Mouse (Mus musculus): ENCODE data around the gene Ccdc150.

The Ccdc150 gene

DNA sequence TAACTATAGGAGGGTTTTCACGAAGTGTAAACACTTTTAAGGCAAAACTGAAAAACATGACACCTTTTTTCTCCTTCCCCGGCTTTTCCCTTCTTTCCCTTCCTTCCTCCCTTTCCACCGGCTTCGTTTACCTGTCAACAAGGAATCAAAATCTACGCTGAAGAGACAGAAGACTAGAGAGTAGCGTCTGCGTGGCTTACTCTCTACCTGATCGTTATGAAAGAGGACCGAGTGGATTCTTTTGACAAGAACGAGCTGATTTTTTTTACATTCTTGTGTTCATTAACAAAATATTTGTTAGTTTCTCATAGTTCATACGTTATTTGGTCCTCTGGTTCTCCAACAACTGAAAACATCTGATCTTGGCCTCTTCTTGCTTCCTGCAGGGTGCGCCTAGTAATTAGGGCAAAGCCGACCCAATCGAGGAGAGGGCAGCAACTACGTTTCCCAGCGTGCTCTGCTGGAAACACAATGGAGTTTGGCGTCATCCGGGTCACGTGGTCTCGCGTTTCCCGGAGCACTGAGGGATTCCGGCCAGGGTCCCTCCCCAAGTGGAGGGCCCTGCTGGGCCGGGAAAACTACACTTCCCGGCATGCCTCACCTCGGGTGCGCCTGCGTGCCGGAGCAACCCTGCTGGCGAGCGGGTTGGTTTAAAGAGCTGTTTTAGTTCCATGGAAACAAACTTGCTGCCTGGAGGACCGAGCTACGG, at the start of gene Ccdc150:
TSS of gene Ccdc150 (plus strand) at position 526 of the 709 bp plus-strand sequence.
- peak; percentile 96 to 98 for DNase-seq

DNA sequence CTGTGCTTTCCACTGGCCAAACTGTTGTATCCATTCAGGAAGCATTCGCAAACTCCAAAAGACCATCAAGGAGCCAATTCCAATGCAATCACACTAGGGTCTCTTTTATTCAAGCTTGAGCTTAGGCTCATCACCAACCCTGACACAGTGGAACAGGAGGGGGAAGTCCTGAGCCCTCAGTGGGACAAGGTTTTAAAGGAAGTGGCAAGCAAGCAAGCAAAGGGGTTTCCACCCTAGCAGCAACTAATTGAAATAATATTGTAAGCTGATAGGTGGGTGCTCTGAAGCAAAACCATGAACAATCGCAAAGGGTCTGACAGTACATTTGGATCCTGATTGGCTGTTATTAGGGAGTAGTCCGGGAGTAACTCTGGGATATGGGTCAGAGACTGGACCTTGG, 30.2 kb upstream of the Ccdc150 start:
- DNase-seq = no peak

DNA sequence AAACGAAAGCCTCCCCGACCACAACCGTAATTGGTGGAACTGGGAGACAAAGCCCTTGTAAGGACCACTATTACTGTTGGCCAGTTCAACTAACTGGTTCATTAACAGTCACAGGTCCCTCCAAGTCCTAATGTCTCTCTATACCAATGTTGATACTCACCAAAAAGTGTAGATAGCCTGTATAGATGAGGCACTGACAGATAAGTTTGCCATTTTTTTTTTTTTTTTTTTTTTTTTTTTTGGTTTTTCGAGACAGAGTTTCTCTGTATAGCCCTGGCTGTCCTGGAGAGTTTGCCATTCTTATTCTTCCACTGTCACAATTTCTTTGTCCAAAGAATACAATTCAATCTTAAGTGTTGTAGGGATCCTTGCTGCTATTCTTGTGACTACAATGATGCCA, 7.8 kb upstream of the Ccdc150 start:
- no peak for DNase-seq

DNA sequence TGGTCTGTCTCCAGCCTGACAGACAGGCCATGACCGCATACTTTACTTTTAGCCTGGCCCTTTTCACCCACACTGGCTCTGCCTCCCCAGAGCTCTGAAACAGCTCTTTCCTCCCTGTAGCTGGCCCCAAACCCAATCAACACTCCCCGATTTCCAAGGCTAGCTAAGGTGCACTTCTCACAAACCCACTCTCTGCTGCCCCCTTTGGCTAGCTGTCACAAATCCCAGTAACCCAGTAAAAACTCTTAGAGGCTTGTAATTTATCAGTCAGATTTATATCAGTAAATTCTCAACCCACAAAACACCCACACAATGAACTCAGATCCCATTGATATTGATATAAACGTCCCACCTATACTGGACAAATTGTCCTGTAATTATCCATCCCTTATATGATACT, 25.1 kb downstream of the Ccdc150 start:
- DNase-seq = no peak

DNA sequence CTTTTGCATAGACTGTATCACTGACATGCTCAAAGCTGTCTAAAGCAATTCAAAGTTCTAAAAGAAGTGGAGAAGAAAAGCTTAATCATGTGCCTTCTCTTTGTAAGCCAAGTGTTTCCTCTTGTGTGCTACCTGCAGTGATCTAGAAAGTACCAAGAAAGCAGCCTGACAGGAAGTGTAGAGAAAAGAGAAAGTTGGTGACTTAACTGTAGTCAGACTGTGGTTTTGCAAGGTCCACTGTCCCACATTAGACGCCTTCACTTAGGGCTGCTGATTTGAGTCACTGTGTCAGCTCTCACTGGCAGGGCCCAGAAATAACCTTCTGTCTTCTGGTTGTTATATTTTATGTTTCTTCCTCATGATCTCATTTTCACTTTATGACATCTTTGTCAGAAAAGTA, 29.1 kb downstream of the Ccdc150 start:
- DNase-seq = no peak

DNA sequence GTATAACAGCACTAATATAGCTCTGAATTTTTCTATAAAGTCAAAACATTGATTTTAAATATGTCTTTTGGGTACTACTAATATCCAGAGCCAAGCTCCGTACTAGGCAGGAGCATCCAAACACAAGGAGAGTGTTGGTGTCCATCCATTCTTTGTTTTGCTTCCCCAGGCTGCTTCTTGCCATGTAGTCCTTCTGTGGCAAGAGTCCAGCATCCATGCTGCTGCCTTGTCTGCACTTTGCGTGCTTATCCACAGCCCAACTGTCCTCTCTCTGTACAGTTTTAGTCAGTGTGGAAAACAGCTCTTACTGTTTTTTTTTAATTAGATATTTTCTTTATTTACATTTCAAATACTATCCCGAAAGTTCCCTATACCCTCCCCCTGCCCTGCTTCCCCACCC, 30.2 kb downstream of the Ccdc150 start:
- DNase-seq = peak in 1 of 2 experiments; percentile 54

DNA sequence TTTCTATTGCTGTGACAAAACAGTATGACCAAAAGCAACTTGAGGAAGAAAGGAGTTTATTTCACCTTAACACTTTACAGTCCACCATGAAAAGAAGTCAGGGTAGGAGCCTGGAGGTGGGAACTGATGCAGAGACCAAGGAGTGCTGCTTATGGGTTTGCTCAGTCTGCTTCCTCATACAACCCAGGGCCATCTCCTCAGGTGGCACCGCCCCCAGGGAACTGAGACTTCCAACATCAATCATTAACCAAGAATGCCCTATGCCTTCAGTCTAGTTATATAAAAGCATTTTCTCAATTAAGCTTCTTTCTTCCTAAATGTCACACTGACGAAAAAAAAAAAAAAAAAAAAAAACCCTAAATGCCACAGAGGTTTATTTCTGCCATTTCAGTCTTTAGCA, 55.9 kb downstream of the Ccdc150 start:
- no peak for DNase-seq

DNA sequence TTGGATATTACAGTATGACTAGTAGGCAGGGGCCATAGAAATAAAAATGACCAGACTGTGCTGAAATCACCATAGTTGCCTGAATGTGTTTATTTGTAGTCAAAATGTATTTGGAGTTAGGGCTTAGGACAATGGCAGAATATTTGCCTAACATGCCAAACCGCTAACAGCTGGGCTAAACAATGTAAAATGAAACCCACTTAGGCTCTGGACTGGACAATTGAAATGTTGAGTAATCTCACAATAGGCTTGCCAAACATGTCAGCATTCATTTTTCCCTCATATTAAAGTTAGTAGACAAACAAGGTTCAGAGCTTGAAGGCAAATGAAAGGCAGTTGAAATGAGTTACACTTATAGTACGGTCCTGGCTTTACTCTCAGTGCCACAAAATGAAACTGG, 76.2 kb downstream of the Ccdc150 start:
- DNase-seq = no peak

DNA sequence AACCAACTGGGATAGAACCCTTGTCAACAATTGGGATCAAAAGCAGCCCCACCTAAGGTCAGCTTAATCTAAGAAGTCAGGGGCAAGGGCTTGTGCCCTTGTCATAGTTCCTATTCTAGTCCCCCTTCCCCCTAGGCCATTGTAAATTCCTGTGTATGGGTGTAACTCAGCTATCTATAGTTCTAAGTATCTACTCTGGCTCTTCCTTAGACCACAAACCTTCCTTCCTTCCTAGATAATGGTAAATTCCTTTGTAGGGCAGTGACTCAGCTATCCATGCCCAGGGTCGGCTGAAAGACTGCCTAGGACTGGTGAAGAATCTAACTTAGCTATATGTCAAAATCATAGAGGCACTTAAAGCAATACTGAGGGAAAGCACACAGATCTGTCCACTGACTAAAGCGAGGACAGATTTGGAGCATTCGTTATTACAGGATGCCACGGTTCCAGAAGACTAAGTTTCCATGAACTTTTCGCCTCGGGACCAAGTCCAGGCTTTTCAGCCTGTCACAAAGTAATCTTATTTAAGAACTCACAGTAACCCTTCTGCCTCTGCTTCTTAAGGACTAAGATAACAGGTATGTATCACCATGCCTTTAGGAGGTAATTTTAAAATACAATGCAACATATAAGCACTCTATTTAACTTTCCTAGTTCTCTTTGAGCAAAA, 77.5 kb downstream of the Ccdc150 start:
- DNase-seq = no peak

DNA sequence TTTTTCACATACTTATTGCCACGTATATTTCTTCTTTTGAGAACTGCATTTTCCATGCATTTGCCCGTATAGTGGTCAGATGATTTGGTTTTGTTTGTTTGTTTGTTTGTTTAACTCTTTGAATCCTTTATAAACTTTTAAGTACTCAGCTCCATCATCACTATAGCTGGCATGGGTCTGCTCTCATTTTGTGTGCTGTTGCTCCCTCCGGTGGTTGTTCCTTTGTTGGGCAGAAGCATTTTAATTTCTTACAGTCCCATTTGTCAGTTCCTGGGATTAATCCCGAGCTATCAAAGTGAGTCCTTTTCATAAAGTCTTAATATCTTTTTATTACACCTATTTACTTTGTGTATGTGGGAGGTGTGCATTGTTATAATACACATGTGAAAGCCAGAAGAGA, 82.5 kb downstream of the Ccdc150 start:
- peak; percentile 21 to 60 for DNase-seq

DNA sequence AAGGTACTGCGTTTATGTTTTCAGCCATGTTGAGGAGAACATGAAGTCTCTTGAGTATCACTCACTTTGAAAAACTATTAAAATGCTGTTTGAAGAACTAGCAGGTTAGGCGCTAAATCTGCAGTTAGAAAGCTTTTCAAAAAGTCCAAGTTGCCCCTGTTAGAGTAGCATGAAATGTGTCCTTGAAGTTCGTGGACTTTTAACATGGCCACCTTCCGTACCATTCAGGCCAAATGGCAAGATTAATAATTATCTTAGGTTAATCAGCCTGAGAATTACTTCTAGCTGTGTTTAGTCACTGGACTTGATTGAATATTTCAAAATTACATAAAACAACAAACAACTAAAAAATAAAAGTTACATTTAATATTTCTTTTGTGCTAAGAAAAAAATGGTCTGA, 104.3 kb downstream of the Ccdc150 start:
- DNase-seq = no peak

DNA sequence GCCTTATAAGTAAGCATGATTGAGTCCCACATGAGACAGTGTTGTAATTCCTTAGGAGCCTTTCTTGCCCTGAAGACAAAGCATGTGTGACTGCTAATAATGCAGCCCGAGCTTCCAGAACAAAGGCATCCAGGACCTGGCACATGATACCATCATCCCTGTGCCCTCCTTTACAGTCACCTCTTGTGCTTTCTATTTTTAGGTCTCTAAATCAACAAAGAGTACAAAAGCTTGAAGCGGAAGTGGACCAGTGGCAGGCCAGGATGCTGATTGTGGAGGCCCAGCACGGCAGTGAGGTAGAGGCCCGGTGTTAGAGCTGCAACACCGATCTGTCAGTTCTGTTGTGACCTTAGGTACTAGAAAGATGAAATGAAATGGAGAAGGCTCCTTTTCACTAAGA, 105.0 kb downstream of the Ccdc150 start:
- no peak for DNase-seq

DNA sequence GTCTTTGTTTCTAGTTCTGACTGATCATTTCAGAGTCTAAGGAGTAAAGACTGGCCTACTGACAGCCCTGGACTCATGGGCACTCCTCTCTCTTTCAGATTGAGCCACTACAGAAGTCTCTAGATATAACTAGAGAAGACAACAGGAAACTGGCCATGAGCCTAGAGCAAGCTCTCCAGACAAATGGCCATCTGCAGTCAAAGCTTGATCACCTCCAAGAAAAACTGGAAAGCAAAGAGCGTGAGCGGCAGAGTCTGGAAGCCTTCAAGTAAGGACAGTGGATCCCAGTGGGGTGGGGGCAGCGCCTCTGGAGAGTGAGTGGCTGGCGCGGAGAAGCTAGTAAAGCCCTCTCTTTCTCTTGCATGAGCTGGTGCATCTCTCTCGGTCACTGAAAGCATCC, 106.1 kb downstream of the Ccdc150 start:
- DNase-seq = peak; percentile 27 to 51

DNA sequence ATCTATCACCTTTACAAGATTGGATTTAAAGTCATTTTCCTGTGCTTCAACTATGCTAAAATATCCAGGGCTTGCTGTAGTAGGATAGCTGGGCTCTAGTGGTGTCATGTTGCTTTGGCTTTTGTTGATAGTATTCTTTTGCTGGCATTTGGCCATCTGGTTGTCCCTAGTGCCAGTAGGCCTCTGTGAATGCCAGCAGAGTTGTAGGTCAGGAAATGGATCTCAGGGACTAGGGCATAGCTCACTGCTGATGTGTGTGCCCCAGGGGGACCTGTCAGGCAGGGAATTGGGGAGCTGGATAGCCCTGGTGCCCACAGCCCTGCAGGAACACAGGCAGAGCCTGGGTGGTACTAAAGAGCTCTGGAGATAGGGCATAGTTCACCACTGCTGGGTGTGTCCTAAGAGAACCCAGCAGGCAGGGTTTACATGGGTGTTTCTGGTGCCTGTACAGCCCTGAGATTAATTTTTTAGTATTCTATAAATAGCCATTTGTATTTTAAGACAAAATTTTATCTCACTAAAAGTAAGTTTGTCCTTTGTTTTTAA, 127.1 kb downstream of the Ccdc150 start:
- peak; percentile 20 to 38 for DNase-seq

DNA sequence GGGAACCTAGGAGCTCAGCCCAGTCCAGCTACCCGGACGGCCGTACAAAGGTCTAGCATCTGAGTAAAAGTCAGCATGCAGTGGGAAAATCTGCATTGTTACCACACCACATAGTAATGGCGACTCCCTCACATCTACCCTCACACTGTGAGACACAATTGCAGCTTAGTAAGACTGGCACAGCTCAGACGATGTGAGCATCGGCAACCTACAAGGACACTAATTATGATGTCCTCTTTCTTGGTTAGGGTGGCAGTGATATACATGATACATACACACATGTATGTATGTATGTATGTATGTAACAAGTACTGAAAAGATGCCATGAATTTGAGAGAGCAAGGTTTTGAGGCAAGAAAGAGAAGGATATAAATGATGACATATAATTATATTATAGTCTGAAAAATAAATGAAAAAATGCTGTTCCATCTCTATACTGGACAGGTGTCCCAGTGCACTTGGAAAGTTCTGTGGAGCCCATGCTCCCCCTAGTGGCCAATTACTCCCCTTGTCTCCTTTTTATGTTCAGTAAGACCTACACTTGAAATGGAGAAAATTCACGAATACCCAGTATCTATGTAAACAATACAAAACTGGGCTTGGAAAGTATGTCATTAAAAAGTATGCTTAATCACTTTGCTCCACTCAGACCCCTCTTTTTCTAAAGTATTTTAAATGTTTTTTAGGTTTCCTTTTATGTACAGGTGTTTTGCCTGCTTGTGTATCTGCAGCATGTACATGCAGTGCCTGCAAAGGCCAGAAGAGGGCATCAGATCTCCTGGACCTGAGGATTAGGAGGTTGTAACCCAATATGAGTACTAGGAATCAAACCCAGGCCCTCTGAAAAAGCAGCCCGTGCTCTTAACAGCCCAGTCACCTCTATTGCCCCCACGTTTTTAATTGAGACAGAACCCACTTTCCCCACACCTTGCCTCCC, 130.8 kb downstream of the Ccdc150 start:
- DNase-seq = peak; percentile 55 to 81

DNA sequence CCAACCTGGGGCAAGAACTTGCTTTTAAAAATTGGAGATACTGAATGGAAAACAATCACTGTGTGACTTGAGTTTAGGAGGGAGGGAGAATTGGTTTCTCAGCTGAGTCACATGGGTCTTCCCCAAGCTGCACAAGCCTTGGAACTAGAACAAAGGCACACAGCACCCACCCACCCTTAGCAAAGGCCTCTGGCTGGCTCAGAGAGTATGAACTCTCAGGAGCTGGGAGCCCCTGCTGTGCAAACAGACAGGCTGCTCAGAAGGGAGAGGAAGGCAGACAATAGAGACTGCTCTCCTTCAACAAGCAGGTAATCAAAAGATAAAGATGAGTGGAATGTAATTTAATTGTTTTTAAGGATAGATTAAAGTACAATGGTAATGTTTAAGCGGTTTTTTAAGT, 133.7 kb downstream of the Ccdc150 start:
- peak in 1 of 2 experiments; percentile 15 for DNase-seq

DNA sequence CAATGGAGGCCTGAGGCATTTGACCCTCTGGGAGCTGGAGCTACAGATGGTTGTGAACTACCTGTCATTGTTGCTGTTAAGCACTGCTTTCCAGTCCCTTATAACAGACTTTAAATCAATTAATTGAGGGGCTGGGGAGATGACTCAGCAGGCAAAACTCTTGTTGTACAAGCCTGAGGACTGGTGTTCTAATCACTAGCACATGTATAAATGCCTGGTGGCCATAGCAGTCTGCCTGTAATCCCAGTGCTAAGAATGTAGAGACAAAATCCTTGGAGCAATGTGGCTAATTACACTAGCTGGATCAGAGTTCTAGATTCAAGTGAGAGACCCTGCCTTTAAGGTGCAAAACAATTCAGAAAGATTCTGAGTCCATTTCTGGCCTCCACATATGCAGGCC, 152.3 kb downstream of the Ccdc150 start:
- DNase-seq = no peak

Measured in cerebellum, postnatal 25 days (tissue).